Mouse (Mus musculus) ovary, postnatal 14 days (tissue): ENCODE measurements around the gene Pglyrp1.

Source experiments
- DNase-seq: peaks from one replicate; pipeline ENCODE4 v3.0.0; 2022; ENCODE audit warnings: low spot score

The Pglyrp1 gene

DNA sequence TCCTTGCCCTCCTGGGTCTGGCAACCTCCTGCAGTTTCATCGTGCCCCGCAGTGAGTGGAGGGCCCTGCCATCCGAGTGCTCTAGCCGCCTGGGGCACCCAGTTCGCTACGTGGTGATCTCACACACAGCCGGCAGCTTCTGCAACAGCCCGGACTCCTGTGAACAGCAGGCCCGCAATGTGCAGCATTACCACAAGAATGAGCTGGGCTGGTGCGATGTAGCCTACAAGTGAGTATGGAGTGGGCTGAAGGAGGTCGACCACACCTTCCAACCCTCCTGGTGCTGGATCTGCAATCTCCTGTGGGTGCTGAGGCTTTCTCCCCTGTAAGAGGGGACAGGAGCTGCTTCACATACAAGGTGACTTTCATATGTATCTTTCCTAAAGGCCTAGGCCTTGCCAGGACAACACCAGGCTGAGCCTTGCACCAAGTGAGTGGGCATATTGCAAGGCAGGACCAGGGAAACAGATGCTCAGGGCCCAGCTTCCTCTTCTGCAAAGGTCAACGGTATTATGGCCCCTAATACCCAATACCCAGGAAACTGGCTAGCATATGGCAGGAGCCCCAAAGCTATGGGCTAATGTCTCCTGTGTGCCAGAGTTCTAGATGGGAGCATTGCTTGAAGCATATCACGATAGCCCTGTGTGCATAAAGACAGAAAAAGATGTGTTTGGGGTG is 13.8 kb downstream of the Pglyrp1 start:
- DNase-seq, result no peak

DNA sequence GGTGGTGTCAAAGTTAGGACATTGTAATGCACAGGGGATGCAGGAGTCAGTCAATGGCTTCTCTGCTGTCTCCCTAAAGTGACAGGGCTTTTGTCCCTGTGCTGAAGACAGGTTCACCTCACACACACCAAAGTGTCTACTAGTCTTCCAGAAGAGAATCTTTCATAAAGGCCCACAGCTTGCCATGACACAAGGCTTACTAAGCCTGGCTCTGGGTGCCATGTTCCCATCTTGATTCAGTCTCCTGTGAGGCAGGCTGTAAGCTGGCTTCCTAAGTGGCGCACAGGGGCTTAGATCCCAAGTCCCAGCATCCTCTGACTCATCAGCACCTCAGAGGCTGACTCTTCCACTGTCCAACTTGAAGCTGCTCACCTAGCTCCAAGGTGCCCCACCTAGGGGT is 15.8 kb downstream of the Pglyrp1 start:
- DNase-seq, result no peak

DNA sequence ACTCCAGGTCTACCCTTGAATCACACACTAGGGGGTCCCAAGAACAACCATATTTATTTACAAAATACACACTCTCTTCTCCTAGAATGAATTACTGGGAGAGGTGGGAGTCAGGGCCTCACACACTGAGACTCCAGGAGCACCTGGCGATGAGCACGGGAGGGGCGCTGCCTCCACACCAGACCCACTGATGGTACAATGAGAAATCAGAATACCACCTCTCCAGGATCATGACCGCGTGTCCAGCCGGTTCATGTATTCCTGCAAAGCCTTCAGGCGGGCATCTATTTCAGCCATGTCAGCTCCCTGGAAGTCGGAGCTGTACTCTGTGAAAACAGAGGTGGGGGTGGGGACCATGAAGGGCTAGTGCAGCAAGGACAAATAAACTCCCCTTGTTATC is 19.7 kb downstream of the Pglyrp1 start:
- DNase-seq, result no peak

DNA sequence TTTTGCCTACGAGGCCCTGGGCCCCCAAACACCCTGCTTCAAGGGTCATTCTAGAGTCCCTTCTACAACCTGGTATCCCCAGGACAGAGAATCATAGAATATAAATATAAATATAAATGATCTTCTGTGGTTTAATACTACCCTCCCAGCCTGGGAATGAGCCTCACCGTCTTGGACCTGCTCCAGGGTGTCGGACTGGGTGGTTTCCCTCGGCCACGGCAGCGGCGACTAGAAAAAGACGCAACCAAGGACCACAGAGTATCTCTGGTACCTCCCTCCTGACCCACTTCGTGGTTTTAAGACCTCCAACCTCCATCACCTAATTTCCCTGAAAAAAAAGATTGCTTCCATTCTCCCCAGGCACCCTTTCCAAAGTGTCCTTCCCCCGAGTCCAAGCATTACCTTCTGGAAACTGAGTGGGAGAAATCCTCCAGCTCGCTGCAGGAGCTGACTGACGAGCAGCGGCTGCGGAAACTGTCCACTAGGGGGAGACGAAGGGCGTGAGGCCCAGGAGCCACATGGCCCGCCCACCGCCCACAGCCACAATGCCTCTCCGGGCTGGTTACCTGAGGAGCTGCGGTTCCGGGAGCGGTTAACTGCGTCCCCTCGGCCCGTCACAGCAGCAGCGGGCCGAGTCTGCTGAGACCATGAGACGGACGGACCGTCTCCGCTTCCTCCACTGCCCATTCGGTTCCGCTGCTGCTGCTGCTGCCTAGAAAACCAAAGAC is 20.9 kb downstream of the Pglyrp1 start:
- DNase-seq, result peak; percentile 83

DNA sequence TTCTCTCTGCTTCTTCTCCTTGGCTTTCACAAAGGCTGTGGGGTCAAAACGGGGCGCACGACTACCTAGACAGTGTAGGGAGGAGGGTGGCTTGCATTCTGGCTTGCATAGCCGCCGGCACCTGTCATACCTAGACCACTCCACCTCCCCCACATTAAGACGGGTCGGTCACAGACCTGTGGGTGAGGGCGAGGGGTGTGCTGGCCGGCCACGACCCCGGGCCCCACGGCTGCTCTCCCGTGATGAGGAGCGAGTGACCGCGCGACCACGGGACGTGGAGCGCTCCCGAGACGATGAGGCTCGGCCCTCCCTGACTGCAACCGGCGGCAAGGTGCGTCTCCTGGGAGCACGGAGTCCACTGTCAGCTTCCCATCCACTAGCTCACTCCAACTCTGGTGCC is 21.9 kb downstream of the Pglyrp1 start:
- no peak for DNase-seq

DNA sequence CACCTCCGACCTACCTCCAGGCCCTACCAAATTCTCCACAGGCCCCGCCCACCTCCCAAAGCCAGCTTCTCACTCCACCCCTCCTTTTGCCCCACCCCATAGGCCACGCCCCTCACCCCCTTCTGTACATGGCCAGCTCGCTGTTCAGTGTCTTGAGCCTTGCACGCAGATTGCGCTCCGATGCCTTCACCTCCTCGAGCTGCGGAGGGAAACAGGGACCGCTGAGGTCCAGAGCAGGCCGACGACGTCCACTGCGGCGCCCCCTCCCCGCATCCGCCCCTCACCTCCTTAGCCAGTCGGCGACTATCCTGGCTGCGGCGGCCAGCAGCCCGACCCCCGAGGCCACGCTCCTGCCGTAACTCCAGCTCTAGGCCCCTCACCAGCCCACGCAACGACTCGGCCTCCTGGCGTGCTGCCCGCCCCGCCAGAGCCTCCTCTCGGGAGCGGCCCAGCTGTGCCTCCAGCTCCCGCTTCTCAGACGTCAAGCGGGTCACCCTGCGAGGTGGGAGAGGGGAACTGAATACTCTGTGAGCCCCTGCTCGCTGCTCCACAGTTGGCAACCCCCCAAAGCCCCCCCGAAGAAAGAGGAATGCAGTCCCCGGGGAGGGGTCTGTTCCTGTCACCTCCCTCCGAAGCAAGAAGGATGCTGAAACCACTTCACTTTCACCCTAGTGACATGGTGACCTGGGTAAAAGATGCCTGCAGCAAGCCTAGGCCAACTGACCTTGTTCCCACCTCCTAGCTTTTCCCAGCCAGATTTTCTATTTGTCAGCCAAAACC is 22.7 kb downstream of the Pglyrp1 start:
- DNase-seq, result peak; percentile 43

DNA sequence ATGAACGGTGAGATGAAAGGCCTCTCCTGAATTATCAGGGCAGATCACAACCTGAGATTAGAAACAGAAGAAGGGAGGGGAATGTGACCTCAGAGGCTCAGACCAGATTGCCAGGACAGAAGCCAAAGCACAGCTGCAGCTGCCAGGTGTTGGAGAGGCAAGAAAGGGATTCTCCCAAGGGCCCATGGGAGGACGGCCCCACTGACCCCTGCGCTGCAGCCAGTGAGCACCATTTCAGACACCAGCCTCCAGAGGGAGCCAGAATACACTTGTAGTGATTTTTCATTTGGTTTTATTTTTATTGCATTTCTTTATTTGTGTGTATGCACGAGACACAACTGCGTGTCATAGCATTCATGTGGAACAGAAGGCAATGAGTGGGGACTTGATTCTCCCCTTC is 25.4 kb downstream of the Pglyrp1 start:
- DNase-seq, result no peak

DNA sequence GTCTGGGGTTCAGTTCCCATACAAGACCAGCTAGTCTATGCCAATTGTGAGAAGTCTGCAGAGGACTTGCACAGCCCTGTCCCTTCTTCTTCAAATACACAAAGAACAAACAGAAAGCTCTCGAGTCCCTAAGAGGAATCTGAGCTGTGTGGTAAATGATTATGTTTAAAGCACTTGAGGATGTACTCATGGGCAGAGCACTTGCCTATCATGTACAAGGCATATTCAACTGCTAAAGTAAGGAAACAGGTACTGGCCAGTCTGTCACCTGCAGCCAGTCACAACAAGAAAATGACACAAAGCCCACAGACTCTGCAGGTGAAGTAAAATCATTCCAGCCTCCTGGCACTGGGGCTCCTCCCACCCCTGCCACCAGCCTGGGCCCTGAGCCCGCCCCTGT is 29.4 kb downstream of the Pglyrp1 start:
- no peak for DNase-seq

DNA sequence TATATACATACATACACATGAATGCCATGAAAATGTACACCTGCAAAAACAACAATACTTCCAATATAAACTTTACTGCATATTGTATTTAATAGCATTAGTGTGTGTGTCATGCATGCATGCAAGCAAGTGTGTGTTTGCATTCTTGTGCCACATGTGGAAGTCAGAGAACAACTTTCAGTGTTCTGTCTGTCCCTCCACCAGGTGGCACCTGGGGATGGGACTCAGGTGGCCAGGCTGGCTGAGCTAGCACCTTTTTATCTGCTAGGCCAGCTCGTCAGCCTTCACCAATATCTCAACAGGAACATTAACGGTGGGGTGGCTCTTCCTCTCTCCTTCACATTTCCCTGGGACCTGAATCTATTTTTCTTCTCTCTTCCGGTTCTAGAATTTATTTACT is 31.4 kb downstream of the Pglyrp1 start:
- no peak for DNase-seq

DNA sequence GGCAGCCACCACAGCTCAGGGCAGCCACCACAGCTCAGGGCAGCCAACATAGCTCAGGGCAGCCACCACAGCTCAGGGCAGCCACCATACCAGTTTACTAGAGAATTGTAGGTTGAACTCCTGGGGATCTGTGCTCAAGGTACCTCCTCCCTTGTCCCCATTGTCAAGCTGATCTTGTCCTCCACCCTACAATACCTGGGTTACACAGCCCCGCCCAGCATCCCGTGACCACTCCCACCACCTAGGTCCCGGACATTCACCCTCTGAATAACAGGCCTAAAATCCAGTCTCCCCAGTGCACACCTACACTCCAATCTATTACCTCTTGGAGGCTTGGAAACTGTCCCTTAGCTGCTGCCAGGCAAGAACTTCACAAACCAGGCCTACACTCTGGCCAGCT is 33.8 kb downstream of the Pglyrp1 start:
- DNase-seq, result no peak

DNA sequence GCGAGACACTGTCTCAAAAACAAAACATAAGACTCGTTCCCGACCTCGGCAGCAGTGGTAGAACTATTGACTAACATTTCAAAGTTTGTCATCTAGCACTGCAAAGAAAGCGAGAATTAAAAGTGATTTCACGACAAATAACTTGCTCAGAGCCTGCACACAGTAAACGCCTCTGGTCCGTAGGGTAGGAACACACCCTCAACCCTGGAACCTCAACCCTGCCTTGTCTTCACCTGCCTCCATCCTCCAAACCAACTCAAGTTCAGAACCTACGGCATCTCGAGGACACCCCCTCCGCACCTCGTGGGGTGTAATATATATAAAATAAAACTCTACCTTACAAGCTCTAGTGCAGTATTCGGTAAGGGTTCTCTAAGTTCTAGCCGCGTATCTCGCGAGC is 38.7 kb downstream of the Pglyrp1 start:
- no peak for DNase-seq

DNA sequence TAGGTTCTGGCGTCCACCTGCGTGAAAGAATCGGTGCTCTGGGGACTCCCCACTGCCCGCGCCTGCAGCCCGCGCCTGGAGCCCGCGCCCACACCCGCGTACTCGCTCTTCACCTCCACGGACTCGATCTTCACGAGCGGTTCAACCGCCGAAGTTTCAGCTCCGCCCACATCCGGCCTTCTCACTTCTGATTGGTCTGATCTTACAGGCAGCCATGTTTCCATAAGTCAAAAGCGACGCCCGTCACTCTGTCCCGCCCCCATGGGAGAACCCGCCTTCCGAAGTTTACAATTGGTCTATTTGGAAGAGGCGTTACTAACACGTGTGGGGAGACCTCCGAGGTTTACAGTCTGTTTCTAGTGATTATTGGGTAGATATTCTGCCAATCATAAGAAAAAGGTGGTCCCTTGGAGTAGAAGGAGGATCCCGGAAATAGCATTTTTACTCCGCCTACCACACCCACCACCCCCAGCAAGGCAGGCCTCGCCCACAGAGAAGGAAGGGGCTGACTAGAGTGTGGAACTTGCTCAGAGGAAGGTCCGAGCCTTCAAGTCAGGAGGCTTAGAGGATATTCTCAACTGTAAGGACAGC is 39.2 kb downstream of the Pglyrp1 start, which contains the start of gene Ccdc61:
TSS of gene Ccdc61 (minus strand) at position 175 of the 591 bp plus-strand sequence.
- DNase-seq, result peak; percentile 97

DNA sequence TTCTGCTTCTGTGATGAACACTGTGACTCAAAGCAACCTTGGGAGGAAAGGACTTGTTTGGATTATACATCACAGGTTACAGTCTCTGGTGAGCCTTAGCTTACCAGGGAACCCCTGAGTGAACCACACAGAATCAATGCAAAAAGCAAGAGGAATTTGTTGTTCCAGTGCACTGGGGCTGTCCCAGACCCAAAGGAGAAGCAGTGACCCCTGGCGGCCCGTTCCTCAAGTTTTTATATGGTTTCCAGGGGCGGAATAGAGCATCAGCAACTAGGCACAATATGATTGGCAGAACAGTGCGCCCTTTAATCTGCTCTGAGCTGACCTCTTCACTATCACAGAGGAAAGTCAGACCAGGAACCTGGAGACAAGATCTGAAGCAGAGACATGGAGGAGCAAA is 45.1 kb downstream of the Pglyrp1 start:
- DNase-seq, result no peak

DNA sequence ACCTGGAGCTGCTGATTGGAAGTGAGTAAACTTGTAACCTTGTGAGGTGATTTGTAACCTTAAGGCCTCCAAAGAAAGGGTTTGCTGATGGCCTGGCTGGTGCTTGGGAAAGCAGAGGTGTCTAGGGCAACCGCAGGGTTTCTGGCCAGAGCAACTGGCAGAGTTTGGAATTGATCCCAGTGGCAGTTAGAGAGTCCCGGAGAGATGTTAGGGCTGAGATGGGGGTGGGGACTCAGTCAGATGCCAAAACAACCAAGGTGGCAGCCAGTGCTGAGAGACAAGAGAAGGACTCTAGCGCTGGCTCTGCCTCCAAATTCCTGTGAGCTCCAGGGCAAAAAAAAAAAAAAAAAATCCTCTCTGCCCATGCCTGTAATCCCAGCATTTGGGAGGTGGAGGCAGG is 46.8 kb downstream of the Pglyrp1 start:
- DNase-seq, result no peak

DNA sequence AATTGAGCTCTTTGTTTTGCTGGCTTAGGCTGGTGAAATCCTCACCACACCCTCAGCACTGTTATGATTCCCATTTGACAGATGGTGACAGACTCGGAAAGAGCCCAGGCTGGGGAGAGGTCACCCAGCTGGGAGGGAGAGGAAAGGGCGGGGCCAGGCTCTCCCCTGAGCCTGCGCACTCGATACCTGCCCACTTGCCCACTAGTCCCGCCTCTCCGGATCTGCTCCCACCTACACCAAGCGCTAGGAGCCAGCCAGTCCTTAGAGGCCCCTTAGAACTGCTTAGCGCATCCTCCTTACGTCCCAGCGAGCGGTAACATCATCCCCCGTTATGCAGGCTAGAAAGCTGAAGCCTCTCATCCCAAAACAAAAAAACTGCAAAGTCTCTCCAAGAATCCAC is 49.9 kb downstream of the Pglyrp1 start:
- no peak for DNase-seq

DNA sequence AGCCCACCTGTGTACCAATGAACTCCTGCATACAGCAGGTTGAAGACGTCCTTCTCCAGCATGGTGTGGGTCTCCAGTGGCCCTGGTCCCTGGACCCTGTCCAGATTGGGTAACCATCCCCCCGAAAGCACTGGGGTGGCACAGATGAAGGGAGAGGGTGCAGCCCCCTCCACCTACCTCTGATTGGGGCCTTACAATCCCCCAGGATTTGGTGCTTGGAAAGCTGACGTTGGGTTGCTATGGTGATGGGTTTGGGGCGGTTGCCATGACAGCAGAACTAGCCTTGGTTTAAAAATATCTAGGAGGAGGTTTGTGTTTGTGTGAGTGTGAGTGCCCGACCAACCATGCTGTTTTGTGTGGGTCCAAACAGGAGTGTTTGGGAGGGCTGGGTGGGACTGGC is 51.7 kb downstream of the Pglyrp1 start:
- DNase-seq, result no peak

DNA sequence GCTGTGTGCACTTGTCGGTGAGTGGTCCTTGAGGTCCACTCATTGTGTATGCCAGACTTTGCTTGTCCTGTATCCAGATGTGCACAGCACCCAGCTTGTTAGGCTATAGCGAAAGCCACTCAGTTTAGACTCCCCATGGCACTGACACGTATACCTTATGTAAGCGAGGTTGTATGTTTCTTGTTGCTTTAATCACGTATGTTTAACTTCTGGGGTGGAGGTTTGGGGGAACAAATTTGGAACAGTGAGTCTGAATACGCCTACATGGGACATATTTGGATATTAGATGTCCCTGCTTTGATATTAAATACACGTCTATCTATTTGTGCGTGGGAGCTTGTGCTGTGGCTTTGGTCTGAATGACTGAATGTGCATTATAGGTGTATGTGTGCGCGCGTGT is 52.1 kb downstream of the Pglyrp1 start:
- DNase-seq, result no peak

DNA sequence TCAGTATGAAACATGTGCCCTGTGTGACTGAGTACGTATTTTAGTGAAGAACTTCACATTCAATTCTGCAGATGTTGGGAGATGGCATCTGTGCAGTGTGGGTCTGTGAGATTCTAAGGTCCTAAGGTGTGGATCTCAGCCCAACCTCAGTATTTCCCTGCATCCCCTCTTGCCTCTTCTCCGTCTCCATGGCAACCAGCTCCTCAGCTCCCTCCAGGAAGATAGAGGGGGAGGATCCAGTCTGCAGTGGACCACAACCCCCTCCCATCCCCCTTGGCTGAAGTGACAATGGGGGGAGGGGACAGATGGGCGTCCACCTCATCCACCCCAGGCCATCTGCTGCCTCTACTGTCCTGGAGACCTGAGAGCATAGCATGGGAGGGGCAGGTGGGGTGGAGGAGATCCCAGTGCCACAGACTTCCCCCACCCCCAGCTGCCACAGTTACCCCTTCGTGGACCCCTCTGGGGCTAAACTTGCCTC is 52.6 kb downstream of the Pglyrp1 start:
- no peak for DNase-seq

DNA sequence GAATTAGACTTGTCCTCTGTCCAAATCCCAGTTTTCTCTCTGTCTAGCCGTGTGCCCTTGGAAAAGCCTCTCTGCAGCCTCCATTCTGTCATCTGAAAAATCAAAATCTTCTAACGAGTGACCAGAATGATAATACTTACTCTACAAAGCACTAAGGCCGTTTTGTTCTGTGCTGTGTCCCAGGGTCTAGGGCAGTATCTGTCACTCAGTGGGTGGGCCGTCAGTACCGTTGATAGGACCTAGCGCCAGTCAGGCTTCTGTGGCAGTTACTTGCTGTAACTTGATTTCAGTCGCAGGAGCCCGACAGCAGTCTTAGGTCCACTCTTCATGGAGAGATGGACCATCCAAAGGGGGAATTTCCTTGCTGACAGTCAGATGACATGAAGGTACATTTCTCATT is 53.2 kb downstream of the Pglyrp1 start:
- DNase-seq, result no peak

DNA sequence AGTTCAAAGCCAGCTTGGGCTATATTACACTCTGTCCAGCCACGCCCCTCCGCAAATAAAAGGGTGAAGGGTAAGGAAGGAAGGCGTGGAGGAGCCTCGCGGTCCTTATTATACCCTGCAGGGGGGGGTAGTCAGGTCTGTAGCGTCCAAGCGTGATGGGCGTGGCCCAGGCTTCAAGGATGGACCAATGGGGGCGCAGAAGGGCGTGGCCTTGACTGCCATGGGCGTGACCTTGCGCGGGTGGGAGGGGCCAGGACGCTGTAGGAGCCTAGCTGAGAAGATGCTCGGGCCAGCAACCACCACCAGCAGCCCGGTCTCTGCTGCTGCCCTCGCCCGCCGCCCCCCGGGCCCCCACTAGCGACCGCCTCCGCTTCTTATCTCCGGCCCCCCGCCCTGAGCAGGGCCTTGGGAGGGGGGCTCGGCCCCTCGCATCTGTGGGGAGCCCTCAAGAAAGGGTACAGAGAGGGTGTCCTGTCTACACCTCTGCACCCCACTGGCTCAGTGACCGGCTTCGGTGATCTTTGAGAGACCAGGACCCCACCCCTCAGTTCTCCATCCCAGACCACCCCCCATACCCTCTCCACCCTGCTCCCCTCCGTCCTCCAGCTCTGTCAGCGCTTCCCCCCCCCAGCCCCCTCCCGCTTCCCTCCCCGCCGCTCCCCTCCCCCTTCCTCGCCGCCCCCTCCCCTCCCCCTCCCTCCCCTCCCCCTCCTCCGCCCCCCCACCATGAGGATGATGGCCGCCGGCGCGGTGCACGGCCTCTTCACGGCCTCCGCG is 54.2 kb downstream of the Pglyrp1 start, which contains the start of gene Nova2:
TSS of gene Nova2 (plus strand) at position 727 of the 777 bp plus-strand sequence.
- peak; percentile 57 for DNase-seq

DNA sequence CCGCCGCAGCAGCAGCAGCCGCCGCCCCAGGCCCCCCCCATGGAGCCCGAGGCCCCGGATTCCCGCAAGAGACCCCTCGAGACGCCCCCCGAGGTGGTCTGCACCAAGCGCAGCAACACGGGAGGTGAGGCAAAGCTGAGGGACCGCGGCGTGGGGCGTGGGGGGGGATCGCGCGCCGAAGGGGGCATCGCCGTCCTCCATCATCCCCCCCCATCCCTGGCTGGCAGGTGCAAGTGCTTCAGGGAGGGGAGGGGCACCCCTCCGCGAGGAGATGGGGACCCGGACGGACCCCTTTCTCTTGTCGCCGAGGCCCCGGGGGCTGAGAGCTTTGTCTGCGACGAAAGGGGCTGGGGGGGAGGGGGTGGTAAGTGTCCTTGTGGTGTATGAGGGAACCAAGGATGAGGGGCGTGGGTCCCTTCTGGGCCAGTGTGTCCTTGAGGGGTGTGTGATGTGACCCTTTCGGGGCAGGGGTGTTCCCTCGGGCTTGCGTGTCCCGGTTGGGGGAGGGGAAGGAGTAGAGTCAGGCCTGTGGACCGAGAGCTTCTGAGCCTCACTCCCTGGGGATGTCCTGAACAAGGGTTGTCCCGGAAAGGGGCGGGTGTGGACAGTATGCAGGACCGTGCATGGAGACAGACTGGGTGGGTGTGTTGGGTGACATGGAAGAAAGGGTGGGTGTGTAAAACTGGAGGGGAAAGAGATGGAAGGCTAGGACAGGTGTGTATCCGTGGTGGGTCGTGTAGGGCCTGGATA is 55.1 kb downstream of the Pglyrp1 start:
- no peak for DNase-seq
